Mouse (Mus musculus) neutrophil, adult 83 days (primary cell): ENCODE results near the gene Olfr107. TPM values are rescaled to one million over a fixed set of nuclear protein-coding genes. Genes with fewer than 3 reads are reported as not detected.

Source experiments
- total RNA-seq, 2 experiments: library from RNA; stranded (reverse); gene quantifications; one replicate each; pipeline ENCODE4 v1.2.4; 2023

Gene Olfr107
- not detected for total RNA-seq

DNA sequence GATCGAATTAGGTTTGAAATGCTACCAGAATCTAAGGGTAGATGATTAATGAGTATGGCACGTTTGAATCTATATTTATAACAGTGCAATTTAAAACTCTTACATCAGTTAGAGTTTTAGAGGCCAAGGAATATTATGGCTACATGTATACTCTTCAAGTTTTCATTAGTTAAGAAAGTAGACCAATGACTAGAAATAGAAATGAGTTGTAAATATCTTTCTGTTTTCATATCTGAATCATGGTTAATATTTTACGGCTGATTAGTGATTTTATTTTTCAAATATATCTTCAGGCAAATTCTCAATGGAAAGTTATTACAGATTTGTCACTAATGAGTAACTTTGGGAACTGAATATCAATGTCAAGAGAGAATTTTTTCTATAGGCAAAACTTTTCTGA lies at the start of gene Olfr107:
Olfr107 (plus strand) TSS at position 301 of the 400 bp plus-strand sequence.

DNA sequence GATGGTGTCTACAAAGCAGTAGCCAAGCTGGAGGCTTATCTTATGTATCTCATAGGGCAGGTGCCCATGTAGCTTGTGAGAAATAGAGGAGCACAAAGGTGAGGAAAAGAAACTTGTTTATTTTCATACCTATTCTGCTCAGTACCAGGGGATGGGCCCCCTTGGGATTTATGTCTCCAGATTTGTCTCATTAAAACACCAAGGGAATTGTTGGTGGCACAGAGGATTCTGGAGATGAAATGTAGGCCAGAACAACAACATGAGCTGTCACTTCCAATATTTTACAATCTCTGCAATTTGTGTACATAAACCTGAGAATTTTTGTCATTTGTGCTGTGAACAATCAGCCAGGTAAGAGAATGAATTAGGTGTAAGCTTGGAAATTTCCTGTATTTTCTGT lies 39.7 kb upstream of the Olfr107 start, which contains the start of gene Olfr104-ps:
Olfr104-ps (plus strand) TSS at position 301 of the 400 bp plus-strand sequence.

DNA sequence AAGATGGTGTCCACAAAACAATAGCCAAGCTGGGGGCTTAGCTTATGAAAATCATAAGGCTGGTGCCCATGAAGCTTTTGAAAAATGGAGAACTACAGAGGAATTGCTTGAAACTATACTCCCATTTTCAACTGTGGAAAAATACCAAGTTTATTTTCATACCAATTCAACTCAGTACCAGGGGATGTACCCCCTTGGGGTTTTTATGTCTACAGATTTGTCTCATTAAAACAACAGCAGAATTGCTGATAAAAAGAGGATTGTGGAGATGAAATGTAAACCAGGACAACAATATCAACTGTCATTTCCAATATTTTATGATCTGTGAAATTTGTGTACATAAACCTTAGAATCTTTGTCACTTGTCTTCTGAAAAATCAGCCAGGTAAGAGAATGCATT lies 20.3 kb upstream of the Olfr107 start, which contains the start of gene Olfr105-ps:
Olfr105-ps (plus strand) TSS at position 301 of the 400 bp plus-strand sequence.

DNA sequence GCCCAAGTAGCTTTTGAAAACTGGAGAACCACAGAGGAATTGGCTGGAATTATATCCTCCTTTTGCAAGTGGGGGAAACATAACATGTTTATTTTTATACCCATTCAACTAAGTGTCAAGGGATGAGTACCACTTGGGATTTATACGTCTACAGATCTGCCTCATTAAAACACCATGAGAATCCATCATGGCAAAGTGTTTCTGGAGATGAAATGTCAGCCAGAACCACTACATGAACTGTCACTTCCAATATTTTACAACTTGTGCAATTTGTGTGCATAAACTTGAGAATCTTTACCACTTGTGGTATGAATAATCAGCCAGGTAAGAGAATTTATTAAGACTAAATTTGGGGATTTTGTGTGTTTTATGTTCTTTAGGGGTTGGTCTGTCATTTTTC lies 8.9 kb upstream of the Olfr107 start, which contains the start of gene Olfr106-ps:
Olfr106-ps (plus strand) TSS at position 301 of the 400 bp plus-strand sequence.

DNA sequence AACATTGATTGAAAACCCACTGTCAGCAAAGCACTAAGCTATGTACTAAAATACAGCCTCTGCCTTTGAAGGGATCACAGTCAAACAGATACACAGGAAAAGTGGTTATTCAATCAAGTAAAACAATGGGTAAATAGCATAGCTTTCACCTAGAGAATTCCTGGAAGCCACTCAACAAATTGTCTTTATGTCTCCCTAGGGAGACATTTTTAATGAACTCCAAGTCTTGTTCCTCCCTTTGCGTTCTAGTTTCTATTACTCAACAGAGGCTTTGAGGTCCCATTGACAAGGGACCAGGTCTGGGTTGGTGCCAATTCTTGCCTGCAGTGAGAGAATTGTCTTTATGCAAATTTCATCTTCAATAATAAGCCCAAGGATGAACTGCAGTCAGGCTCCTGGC lies 46.2 kb downstream of the Olfr107 start, which contains the start of gene Olfr108:
Olfr108 (plus strand) TSS at position 301 of the 400 bp plus-strand sequence.

Other genes with a start within 250 kb of the Olfr107 start
- gene Olfr93, start 237.7 kb upstream of the Olfr107 start, total RNA-seq = not detected
- gene Ubd, start 205.3 kb upstream of the Olfr107 start, total RNA-seq = not detected
- gene Olfr94, start 198.2 kb upstream of the Olfr107 start, total RNA-seq = not detected
- not detected for gene Olfr95, start 186.1 kb upstream of the Olfr107 start, total RNA-seq
- not detected for gene Olfr96, start 179.1 kb upstream of the Olfr107 start, total RNA-seq
- not detected for gene Olfr97, start 161.9 kb upstream of the Olfr107 start, total RNA-seq
- not detected for gene Olfr98, start 135.5 kb upstream of the Olfr107 start, total RNA-seq
- gene H2-M3, start 129.0 kb upstream of the Olfr107 start, total RNA-seq = 1 to 10 TPM; 4.0 to 5.0 TPM
- gene Olfr99, start 115.8 kb upstream of the Olfr107 start, total RNA-seq = not detected
- gene Olfr101, start 94.9 kb upstream of the Olfr107 start, total RNA-seq = not detected
- gene Olfr102, start 82.2 kb upstream of the Olfr107 start, total RNA-seq = not detected
- gene Olfr103, start 59.5 kb upstream of the Olfr107 start, total RNA-seq = not detected
- not detected for gene Olfr104-ps, start 39.6 kb upstream of the Olfr107 start, total RNA-seq
- gene Olfr105-ps, start 20.2 kb upstream of the Olfr107 start, total RNA-seq = not detected
- not detected for gene Olfr106-ps, start 8.8 kb upstream of the Olfr107 start, total RNA-seq
- not detected for gene Olfr108, start 46.3 kb downstream of the Olfr107 start, total RNA-seq
- gene Olfr109, start 59.7 kb downstream of the Olfr107 start, total RNA-seq = not detected
- gene H2-M2, start 84.3 kb downstream of the Olfr107 start, total RNA-seq = not detected
- gene Olfr110, start 93.2 kb downstream of the Olfr107 start, total RNA-seq = not detected
- gene Olfr111, start 108.8 kb downstream of the Olfr107 start, total RNA-seq = not detected
- gene Olfr112, start 170.2 kb downstream of the Olfr107 start, total RNA-seq = not detected
- gene Olfr113, start 178.4 kb downstream of the Olfr107 start, total RNA-seq = not detected
- not detected for gene Olfr114, start 193.5 kb downstream of the Olfr107 start, total RNA-seq
- gene Olfr115, start 227.9 kb downstream of the Olfr107 start, total RNA-seq = not detected
- gene Olfr116, start 228.0 kb downstream of the Olfr107 start, total RNA-seq = not detected